In genomic region chr12:35287974-35288373, GRCm38 (mm10) we compare ENCODE assay signal across 16 mouse cellular contexts.
A peak's percentile ranks its signal among the peaks of the same experiment; 100 is the strongest.
DNase-seq lines count a peak whose midpoint lies in the region; ATAC-seq lines count a peak whose summit lies in the region.
"Had no signal": no experiment of that assay in that cellular context is flagged by ENCODE, and none has a peak within 500 bp of the region (broad histone marks: within the 10 kb centered on the region; RNA-seq: fewer than 3 reads in every experiment).

No protein-coding gene starts in this region.

- no peak overlapping the region for H3K27ac ChIP-seq in heart, embryonic 10.5 days
- H3K27ac ChIP-seq in midbrain, embryonic 14.5 days (replicated peaks; ENCODE audit: low read depth, low read length) = no peak overlapping the region
- H3K27ac ChIP-seq: embryonic facial prominence, embryonic 13.5 days; hindbrain, embryonic 10.5 days had no signal

- H3K4me1 ChIP-seq in heart, embryonic 10.5 days = no peaks in the 10 kb centered on the region
- H3K4me1 ChIP-seq in midbrain, embryonic 14.5 days (ENCODE audit: control insufficient read depth, insufficient read depth, low read length) = no peaks in the 10 kb centered on the region
- H3K4me1 ChIP-seq: hindbrain, embryonic 10.5 days had no signal

- H3K9ac ChIP-seq in midbrain, embryonic 14.5 days (replicated peaks; ENCODE audit: low read length) = no peak overlapping the region
- H3K9ac ChIP-seq: embryonic facial prominence, embryonic 13.5 days; liver, postnatal 0 days had no signal

- H3K27me3 ChIP-seq in heart, embryonic 10.5 days (ENCODE audit: insufficient read depth, poor library complexity, severe bottlenecking) = no peaks in the 10 kb centered on the region
- H3K27me3 ChIP-seq in midbrain, embryonic 14.5 days (ENCODE audit: control insufficient read depth, insufficient read depth, low read length) = no peaks in the 10 kb centered on the region
- H3K27me3 ChIP-seq: embryonic facial prominence, embryonic 13.5 days; Patski had no signal

- H3K4me2 ChIP-seq in midbrain, embryonic 14.5 days (ENCODE audit: low read length) = no peak overlapping the region
- H3K4me2 ChIP-seq: embryonic facial prominence, embryonic 13.5 days had no signal

- H3K4me3 ChIP-seq in heart, embryonic 10.5 days = no peak overlapping the region
- no peak overlapping the region for H3K4me3 ChIP-seq in midbrain, embryonic 14.5 days (replicated peaks; ENCODE audit: low read depth, low read length)
- H3K4me3 ChIP-seq: embryonic facial prominence, embryonic 13.5 days; hindbrain, embryonic 10.5 days had no signal

- no peaks in the 10 kb centered on the region for H3K9me3 ChIP-seq in heart, embryonic 10.5 days
- H3K9me3 ChIP-seq in midbrain, embryonic 14.5 days (ENCODE audit: control insufficient read depth, low read length) = no peaks in the 10 kb centered on the region
- H3K9me3 ChIP-seq: embryonic facial prominence, embryonic 13.5 days; hindbrain, embryonic 10.5 days had no signal

- intact Hi-C loops in heart, postnatal 14 days (cut with DNase I) = loop anchor here (5.0 kb wide), 1 partner anchor 66 kb away; no protein-coding TSS in a partner anchor

- WGBS in heart, embryonic 10.5 days = 79% methylated on average over 2 of the region's 2 CpGs
- 86% methylated on average over 2 of the region's 2 CpGs for WGBS in midbrain, embryonic 14.5 days

- peak; percentile 22 for DNase-seq in adrenal gland, postnatal 10 days
- DNase-seq in adrenal gland, adult 8-10 months = no peak
- peak; percentile 29 to 43 for DNase-seq in heart, postnatal 14 days
- DNase-seq in heart, embryonic 10.5 days (ENCODE audit: low spot score) = no peak
- peak; percentile 33 for DNase-seq in adrenal gland, postnatal 14 days
- peak; percentile 20 for DNase-seq in skeletal muscle tissue, adult 2 months (ENCODE audit: low read depth, low spot score)
- DNase-seq in midbrain, embryonic 14.5 days = no peak
- DNase-seq in embryo, embryonic 10.5 days (ENCODE audit: low spot score) = no peak
- DNase-seq: cerebellum, adult 18-20 months; kidney, postnatal 4 days; liver, postnatal 0 days; lung, postnatal 36 days had no signal

- ATAC-seq in midbrain, embryonic 14.5 days (ENCODE audit: low FRiP score, low TSS enrichment) = no peak
- ATAC-seq: activated CD4-positive, CD25-positive, alpha-beta regulatory T cell, adult 4 months; liver, postnatal 0 days; Patski had no signal

- no peaks in the 10 kb centered on the region for H3K36me3 ChIP-seq in heart, embryonic 10.5 days
- H3K36me3 ChIP-seq in midbrain, embryonic 14.5 days (ENCODE audit: control insufficient read depth, insufficient read depth, low read length) = no peaks in the 10 kb centered on the region
- H3K36me3 ChIP-seq: embryonic facial prominence, embryonic 13.5 days; hindbrain, embryonic 10.5 days had no signal

Comparison
In these comparisons a context has a peak if more than half of its experiments do, and no peak if none do; other contexts are left out.
1. DNase-seq: peak in adrenal gland, postnatal 10 days (single experiment), heart, postnatal 14 days (2 of 2), adrenal gland, postnatal 14 days (single experiment) and skeletal muscle tissue, adult 2 months (single experiment); none in adrenal gland, adult 8-10 months (single experiment), heart, embryonic 10.5 days (single experiment), midbrain, embryonic 14.5 days (single experiment) and embryo, embryonic 10.5 days (single experiment).